Mouse (Mus musculus) embryonic facial prominence, embryonic 11.5 days (tissue): Measurements from ENCODE around the gene Pcx. TPM values are rescaled to one million over a fixed set of nuclear protein-coding genes. Genes with fewer than 3 reads are reported as not detected.

ENCODE experiments used
- ATAC-seq: fragments of 200-750 bp; cut with Nextera tagmentation; replicated peaks from 2 replicates; pipeline ENCODE4 v1.8.0; 2017; ENCODE audit warnings: low read depth; ENCODE audit not compliant: insufficient number of reproducible peaks, low FRiP score, low TSS enrichment
- DNase-seq: peaks from one replicate; pipeline ENCODE4 v3.0.0-alpha.2; 2015; ENCODE audit warnings: low spot score
- H3K27ac ChIP-seq: fragments of 300-500 bp; sonication (generic); replicated peaks from 2 replicates; pipeline ENCODE4 v1.5.1; 2014; ENCODE audit warnings: mild to moderate bottlenecking, low read depth, low read length, control low read depth
- H3K27me3 ChIP-seq: fragments of 300-500 bp; sonication (generic); 2 replicates; pipeline ENCODE4 v1.6.1; 2014; ENCODE audit warnings: mild to moderate bottlenecking, low read length, moderate library complexity, mixed read lengths; ENCODE audit not compliant: control insufficient read depth, insufficient read depth
- H3K36me3 ChIP-seq: fragments of 300-500 bp; sonication (generic); replicated peaks from 2 replicates; pipeline ENCODE4 v1.6.1; 2014; ENCODE audit warnings: low read depth, mild to moderate bottlenecking, low read length, moderate library complexity, mixed read lengths; ENCODE audit not compliant: control insufficient read depth, insufficient read depth
- H3K4me1 ChIP-seq: fragments of 300-500 bp; sonication (generic); 2 replicates; pipeline ENCODE4 v1.6.1; 2014; ENCODE audit warnings: low read length, mixed read lengths; ENCODE audit not compliant: control insufficient read depth, insufficient read depth
- H3K4me2 ChIP-seq: fragments of 300-500 bp; sonication (generic); 2 replicates; pipeline ENCODE4 v1.6.1; 2014; ENCODE audit warnings: low read depth, mild to moderate bottlenecking, control low read depth, low read length, moderate library complexity
- H3K4me3 ChIP-seq: fragments of 300-500 bp; sonication (generic); 2 replicates; pipeline ENCODE4 v1.5.1; 2014; ENCODE audit warnings: low read depth, low read length, control low read depth
- H3K9ac ChIP-seq: fragments of 300-500 bp; sonication (generic); replicated peaks from 2 replicates; pipeline ENCODE4 v1.6.1; 2014; ENCODE audit warnings: mild to moderate bottlenecking, control low read depth, low read length
- H3K9me3 ChIP-seq: fragments of 300-500 bp; sonication (generic); replicated peaks from 2 replicates; pipeline ENCODE4 v1.6.1; 2016; ENCODE audit warnings: mild to moderate bottlenecking, low read length, inconsistent platforms, mixed read lengths; ENCODE audit not compliant: control insufficient read depth
- WGBS: fragments of 180-500 bp; shearing (Covaris S2); extraction: QIAGEN DNeasy Blood & Tissue Kit; methylation state at CpG from one replicate; pipeline ENCODE4 v1.1.7; 2014; 5-methylcytosine and 5-hydroxymethylcytosine counted together
- polyA plus RNA-seq: library from polyadenylated mRNA; unstranded; fragments of >200 nt; fragmentation: Nextera tagmentation; extraction: Ambion mirVana; gene quantifications from 2 replicates; pipeline ENCODE4 v1.2.1, GENCODE M21; 2014

The Pcx gene
- polyA plus RNA-seq, 1 experiment from 2014 or later = 15.4 TPM

GRCm38 (mm10) chr19:4557796-4558569, 47.7 kb downstream of the Pcx start:
- Histone ChIP-seq H3K27me3 (no peaks in the 10 kb centered on the region), H3K9me3 (no peaks in the 10 kb centered on the region), H3K4me2 (no peak overlapping the region), H3K27ac (no peak overlapping the region), H3K36me3 (no peaks in the 10 kb centered on the region), H3K4me3 (no peak overlapping the region), H3K9ac (peak overlapping the region; percentile 1; the same call in 1 of the 2 replicates), H3K4me1 (no peaks in the 10 kb centered on the region)
- 0 out of 2 replicates have a peak, but pooled peaks have one; percentile 48 for ATAC-seq
- 55% methylated on average over 8 of the region's 8 CpGs for WGBS
- no peak for DNase-seq

DNA sequence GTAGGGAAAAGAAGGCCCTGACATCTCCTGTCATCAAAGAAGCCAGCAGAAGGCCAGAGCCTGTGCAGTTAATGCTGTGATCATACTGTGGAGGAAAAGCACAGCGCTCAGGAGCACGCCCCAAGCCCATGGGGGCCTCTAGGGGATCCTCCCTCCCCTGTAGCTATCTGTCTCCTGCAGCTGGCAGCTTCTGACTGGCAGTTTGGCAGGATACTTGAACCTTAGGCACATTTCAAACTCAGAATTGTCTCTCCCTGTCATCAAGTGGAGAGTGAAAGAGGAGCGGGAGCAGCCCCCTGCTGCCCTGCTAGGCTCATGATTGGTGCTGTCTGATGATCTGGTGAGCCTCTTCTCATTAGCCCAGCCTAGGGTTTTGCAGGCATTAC, 48.3 kb downstream of the Pcx start:
- Histone ChIP-seq H3K27me3 (no peaks in the 10 kb centered on the region), H3K4me2 (no peak overlapping the region), H3K9me3 (no peaks in the 10 kb centered on the region), H3K9ac (peak overlapping the region; percentile 1; the same call in 1 of the 2 replicates), H3K4me1 (no peaks in the 10 kb centered on the region), H3K4me3 (no peak overlapping the region), H3K36me3 (no peaks in the 10 kb centered on the region), H3K27ac (no peak overlapping the region)
- DNase-seq (no peak), ATAC-seq (no peak)
- WGBS = 56% methylated on average over 3 of the region's 3 CpGs

- H3K9me3 ChIP-seq = no peaks in the 10 kb centered on the region
- no peaks in the 10 kb centered on the region for H3K27me3 ChIP-seq
- no peak overlapping the region for H3K4me2 ChIP-seq
- no peak for DNase-seq
- ATAC-seq = no peak
- no peaks in the 10 kb centered on the region for H3K36me3 ChIP-seq
- no peaks in the 10 kb centered on the region for H3K4me1 ChIP-seq
- H3K9ac ChIP-seq = no peak overlapping the region
- H3K27ac ChIP-seq = no peak overlapping the region
- H3K4me3 ChIP-seq = no peak overlapping the region
- WGBS = 51% methylated on average over 3 of the region's 3 CpGs
Observed at GRCm38 (mm10) chr19:4559011-4559410, 48.7 kb downstream of the Pcx start.

GRCm38 (mm10) chr19:4559588-4559987, 49.3 kb downstream of the Pcx start:
- ATAC-seq = peak; percentile 59; the same call in 1 of the 2 replicates
- no peak overlapping the region for H3K27ac ChIP-seq

DNA sequence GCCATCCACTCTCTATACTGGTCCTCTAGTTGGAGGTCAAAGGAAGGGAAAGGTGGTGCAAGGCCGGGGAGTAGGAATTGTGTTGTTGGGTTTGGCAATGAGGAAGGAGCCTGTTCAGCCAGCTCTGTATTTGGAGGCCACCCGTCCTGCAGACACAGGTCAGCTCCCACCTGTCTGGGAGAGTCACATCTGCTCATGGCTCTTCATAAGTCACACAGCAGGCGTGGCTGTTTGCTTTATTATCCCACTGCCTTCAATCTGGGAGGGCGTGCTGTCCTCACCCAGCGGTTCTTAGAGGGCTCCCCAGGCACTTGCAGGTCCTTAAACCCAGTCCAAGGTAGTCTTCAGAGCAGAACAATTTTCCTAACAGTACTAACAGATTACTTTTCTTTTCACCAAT, 49.9 kb downstream of the Pcx start:
- Histone ChIP-seq H3K36me3 (no peaks in the 10 kb centered on the region), H3K4me2 (no peak overlapping the region), H3K27ac (no peak overlapping the region), H3K4me1 (no peaks in the 10 kb centered on the region), H3K9ac (no peak overlapping the region), H3K4me3 (no peak overlapping the region), H3K27me3 (no peaks in the 10 kb centered on the region), H3K9me3 (no peaks in the 10 kb centered on the region)
- DNase-seq (no peak), ATAC-seq (no peak)
- 72% methylated on average over 5 of the region's 5 CpGs for WGBS

More at GRCm38 (mm10) chr19:4559588-4559987, 49.3 kb downstream of the Pcx start:
- Histone ChIP-seq H3K27me3 (no peaks in the 10 kb centered on the region), H3K9ac (no peak overlapping the region), H3K4me1 (no peaks in the 10 kb centered on the region), H3K36me3 (no peaks in the 10 kb centered on the region), H3K9me3 (no peaks in the 10 kb centered on the region), H3K4me2 (no peak overlapping the region), H3K4me3 (no peak overlapping the region)
- WGBS = 25% methylated on average over 2 of the region's 2 CpGs
- DNase-seq = no peak

- no peaks in the 10 kb centered on the region for H3K4me1 ChIP-seq
- no peak overlapping the region for H3K27ac ChIP-seq
- H3K4me2 ChIP-seq = no peak overlapping the region
- H3K4me3 ChIP-seq = no peak overlapping the region
- WGBS = 85% methylated on average over 5 of the region's 5 CpGs
- H3K36me3 ChIP-seq = no peaks in the 10 kb centered on the region
- H3K9ac ChIP-seq = no peak overlapping the region
- H3K9me3 ChIP-seq = no peaks in the 10 kb centered on the region
- ATAC-seq = no peak
- no peak for DNase-seq
- no peaks in the 10 kb centered on the region for H3K27me3 ChIP-seq
Observed at GRCm38 (mm10) chr19:4565678-4566077, 55.4 kb downstream of the Pcx start.

- Histone ChIP-seq H3K27ac (no peak overlapping the region), H3K36me3 (no peaks in the 10 kb centered on the region), H3K4me1 (no peaks in the 10 kb centered on the region), H3K4me2 (no peak overlapping the region), H3K9ac (no peak overlapping the region), H3K27me3 (no peaks in the 10 kb centered on the region), H3K4me3 (no peak overlapping the region), H3K9me3 (no peaks in the 10 kb centered on the region)
- WGBS = 76% methylated on average over 2 of the region's 2 CpGs
- DNase-seq (no peak), ATAC-seq (no peak)
Observed at GRCm38 (mm10) chr19:4566880-4567279, 56.6 kb downstream of the Pcx start.

- DNase-seq (no peak), ATAC-seq (no peak)
- Histone ChIP-seq H3K36me3 (no peaks in the 10 kb centered on the region), H3K4me2 (no peak overlapping the region), H3K9ac (no peak overlapping the region), H3K27me3 (no peaks in the 10 kb centered on the region), H3K4me3 (no peak overlapping the region), H3K4me1 (no peaks in the 10 kb centered on the region), H3K27ac (no peak overlapping the region), H3K9me3 (no peaks in the 10 kb centered on the region)
- 84% methylated on average over 2 of the region's 2 CpGs for WGBS
Observed at GRCm38 (mm10) chr19:4567665-4568064, 57.4 kb downstream of the Pcx start.
